Mouse (Mus musculus) urinary bladder, postnatal 36 days (tissue): ENCODE measurements around the gene Slc5a11.

Experiments
- DNase-seq, 2 experiments: peaks; one replicate each; pipeline ENCODE4 v3.0.0; 2022; ENCODE audit warnings: low spot score in 2 of 2, mixed read lengths in 1 of 2

Gene Slc5a11

GRCm38 (mm10) chr7:123212316-123212715 is 2.3 kb upstream of the Slc5a11 start:
- DNase-seq = no peak

DNA sequence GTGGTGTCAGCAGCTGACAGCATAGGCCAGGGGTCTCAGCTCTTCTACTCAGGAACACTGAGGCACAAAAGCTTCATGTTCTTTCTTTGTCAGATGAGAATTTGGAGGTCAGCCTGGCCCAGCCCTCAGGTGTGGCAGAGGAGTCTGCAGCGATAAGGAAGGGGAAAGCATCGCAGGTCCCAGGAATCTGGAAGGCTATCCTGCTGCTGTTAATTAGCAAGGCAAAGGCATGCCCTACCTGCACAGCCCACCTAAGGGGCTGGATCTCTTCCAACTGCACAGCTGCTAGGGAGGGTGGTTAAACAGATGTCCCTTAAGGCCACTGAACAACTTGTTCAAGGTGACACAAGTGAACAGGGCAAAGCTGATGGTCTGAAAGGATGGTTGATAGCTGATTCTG is 558 bp downstream of the Slc5a11 start:
- DNase-seq = no peak

GRCm38 (mm10) chr7:123217448-123218354 is 3.1 kb downstream of the Slc5a11 start:
- DNase-seq = no peak

- no peak for DNase-seq
Measured at GRCm38 (mm10) chr7:123218620-123219019, 4.0 kb downstream of the Slc5a11 start.

DNA sequence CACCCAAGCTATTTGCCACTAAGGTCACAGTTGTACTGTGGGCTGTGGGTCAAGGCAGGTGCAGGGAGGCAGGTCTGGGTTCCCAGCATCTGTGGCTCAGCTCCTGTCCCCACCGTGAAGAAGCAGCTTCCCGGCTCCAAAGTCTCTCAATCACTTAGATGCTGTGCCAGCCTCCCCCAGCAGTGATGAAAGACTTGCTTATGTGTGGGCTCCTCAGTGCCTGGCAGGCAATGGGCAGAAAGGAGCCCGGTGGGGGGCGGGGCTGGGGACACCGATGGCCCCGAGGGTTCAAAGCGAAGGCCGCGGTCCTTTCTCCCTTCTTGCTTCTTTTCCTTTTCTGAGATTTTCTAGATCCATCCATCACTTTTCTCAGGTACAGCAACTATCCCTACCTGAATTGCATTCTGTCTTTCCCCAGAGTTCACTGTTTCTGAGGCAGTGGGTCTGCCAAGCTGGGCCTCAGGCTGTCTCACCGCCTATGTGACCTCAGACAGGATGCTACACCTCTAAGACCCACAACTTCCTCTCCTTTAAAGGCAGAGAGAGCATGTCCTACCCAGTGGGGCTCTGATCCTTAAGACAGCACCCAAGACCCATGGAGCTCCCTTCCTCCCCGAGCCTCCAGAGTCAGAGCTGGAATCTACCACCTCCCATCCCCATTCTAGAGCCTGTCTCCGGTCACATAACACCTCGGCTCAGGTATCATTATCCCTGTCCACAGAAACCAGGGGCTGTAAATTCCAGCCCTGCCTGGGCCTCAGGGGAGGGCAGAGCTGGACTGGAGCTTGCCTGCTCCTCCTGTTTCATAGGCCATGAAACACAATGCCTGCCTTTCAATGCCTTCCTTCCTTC is 5.4 kb downstream of the Slc5a11 start:
- DNase-seq = no peak

GRCm38 (mm10) chr7:123220633-123220942 is 6.0 kb downstream of the Slc5a11 start:
- DNase-seq = no peak

DNA sequence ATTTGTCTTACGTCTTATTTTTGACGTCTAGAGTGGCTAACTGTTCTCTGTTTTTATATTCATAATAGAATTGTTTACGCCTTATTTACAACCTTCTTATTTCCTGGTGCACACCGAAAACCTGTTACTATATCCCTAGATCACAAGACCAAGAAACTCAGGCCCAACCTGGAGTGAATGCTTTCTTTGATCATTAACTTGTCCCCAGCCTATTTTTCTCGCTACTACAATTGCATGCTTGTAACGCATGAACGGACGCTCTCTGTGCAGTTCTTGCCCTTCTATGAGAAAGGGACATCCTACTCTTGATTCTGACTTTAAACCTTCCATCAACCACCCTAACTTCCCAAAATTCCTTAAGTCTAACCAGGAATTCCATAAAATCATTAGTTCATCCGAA is 9.5 kb downstream of the Slc5a11 start:
- no peak for DNase-seq

GRCm38 (mm10) chr7:123225159-123225558 is 10.6 kb downstream of the Slc5a11 start:
- no peak for DNase-seq

DNA sequence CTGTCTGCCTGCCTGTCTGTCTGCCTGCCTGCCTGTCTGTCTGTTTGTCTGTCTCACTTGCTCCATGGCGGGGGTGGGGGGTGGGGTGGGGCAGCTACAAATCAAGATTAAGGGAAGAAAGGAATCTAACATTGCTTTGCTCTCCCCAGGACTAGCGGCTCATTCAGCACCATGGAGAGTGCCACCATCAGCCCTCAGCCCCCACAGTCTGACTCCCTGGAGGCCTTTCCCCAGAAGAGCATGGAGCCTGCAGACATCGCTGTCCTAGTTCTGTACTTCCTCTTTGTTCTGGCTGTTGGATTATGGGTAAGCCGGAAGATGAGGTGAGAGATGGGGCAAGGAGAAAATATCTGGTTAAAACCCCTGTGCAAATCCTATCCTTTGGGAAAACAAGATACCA is 20.9 kb downstream of the Slc5a11 start:
- no peak for DNase-seq

DNA sequence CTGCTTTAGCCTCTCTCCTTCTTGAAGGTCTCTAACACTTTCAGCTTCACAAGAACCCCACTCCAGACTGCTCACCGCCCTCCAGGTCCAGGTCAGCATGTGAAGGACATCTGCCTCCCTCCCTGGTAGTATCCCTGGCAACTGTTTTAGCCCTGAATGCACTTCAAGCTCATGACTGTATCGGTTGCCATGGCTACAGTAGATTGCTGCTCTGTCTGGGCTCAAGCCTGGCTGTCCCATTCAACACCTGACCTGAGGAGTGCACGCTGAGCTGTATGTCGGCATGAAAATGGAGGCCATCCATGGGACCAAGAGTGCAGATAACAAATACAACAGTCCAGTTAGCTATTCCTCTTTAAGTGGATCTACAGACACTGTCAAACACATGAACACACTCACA is 24.0 kb downstream of the Slc5a11 start:
- no peak for DNase-seq

DNA sequence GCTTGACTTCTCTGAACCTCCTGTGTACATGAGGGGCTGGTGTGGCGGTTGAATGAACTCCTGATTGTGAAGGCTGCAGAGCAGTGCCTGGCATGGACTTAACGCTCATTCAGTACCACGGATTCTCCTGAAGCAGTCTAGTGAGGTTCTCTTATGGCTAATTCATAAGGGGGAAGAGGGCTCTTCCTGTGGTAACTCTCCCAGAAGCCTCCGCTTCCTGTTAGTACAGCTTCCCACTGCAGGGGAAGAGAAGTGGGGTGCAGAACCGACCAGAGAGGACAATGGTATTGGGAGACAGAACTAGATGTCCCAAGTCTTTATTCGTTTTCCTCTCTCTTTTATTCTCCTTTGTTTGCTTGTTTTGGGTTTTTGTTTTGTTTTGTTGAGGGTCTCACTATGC is 25.5 kb downstream of the Slc5a11 start:
- DNase-seq = no peak

- DNase-seq = no peak
Measured at GRCm38 (mm10) chr7:123242241-123242640, 27.7 kb downstream of the Slc5a11 start.

DNA sequence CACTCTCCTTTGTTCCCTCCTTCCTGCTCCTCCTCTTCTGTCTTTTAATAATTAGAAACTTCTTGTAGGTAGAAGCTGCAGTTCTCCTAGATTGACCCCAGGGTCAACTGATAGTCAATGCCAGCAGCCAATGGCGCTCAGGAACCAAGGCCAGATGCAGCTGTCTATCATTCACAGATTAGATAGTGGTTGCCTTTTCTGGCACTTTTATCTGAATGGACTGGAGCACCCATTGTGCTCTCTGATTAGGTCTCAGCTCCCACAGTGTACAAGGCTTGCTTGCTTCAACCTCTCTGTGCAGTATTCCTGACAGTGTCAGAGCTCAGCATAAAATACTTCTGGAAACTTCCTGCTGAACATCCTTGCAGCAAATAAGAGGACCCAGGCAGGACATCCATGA is 30.3 kb downstream of the Slc5a11 start:
- DNase-seq = no peak

DNA sequence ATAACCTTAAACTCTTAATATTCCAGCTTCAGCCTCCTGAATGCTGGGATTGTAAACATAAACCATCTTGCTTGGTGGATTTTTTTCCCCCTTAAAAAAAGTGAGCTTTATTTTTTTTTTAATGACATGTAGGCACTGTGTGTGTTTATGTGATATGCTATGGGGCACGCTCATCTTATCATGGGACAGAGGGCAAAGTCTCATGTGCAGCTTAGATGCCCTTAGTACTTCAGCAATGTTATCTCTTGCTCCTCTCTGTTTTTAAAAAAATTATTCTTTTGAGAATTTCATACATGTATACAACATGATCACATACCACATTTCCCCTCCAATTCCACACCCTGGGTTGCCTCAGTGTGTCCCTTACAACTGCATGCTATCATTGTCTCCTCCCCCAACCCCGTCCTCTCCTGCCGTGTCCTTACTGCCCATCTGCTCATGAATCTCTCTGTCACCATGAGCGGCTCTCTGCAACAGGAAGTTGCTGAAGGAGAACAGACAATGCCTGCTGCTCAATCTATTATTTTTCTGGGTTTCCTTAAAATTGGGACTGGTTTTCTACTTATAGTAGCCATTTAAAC is 32.0 kb downstream of the Slc5a11 start:
- DNase-seq = no peak

- DNase-seq = no peak
Measured at GRCm38 (mm10) chr7:123248166-123248565, 33.6 kb downstream of the Slc5a11 start.

DNA sequence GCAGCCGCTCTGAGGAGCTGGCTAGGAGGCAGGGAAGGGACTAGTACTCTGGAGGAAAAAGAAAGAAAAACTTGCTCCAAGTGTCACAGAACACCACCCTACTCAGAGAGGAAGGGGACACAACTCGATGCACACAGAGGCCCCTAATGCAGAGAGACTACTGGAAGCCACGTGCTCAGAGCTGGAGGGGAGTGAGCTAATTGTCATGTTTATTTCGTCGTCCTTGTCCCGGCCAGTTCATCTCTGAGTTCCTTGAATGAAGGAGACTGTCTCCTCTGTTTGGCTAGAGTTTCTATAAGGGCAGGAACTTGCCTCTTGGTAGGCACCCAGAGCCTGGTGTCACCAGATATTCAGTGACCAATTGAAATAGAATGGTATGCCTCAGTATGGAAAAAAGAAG is 36.8 kb downstream of the Slc5a11 start:
- DNase-seq = no peak

DNA sequence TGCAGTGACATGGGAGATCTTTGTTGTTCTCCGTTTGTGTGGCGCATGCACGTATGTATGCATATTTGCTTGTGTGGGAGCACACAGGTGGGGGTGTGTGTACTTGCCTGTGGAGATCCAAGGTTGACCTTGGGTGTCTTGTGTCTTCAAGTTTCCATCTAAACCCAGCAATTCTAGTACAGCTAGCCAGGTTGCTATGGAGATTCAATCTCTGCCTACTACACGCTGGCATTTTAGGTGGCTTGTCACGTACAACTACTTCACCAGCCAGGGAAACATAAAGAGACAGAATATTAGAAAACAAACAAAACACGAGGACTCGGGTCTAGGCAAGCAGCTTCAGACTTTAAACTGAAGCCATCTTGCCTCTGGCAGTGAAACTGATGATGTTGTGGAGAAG is 38.8 kb downstream of the Slc5a11 start:
- DNase-seq = no peak

DNA sequence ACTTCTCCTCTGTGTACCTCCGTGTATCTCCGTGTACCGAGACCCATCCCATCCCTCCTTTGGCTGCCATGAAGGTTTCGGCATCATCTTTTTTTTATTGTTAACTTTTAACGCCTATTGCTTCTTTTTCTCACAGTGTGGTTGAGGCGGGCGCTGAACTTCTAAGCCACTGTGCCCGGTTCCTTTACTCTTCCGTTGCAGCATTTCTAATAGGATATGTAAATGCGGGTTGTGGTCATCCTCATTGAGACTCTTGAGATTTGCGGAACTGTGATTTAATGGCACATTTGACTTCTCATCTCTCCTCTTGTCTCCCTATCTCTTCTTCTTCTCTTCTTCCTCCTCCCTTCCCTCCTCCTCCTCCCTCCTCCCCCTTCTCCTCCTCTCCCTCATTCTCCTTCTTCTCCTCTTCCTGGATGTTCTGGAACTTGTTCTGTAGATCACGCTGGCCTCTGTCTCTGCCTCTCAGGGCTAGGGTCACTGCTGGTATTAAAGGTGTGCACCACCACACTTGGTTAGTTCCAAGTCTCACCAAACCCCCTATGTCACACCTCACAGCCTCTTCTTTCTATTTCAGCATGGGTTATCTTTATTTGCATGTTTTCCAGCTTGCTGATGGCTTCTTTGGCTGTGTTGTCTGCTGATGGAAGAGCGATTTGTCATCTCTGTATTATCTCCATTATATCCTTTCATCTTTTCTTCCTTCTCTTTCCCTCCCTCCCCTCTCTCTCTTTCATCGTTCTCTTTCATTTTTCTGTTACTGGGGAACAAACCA is 39.8 kb downstream of the Slc5a11 start:
- no peak for DNase-seq

GRCm38 (mm10) chr7:123258103-123258502 is 43.5 kb downstream of the Slc5a11 start:
- no peak for DNase-seq

DNA sequence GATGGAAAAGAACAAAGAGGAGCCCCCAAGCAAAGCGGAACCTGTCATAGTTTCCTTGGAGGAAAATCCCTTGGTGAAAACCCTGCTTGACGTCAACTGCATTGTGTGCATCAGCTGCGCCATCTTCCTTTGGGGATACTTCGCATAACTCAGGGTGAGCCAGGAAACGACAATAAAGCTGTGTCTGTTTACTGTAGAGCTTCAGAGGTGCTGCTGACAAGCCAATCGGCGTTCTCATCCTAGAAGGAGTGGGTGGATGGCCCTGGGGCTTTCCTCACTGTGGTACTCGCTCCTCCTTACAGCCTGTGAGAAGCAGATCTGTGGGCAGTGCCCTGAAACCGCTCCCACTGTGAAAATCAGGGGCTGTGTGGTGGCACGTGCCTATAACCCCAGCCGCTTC is 58.5 kb downstream of the Slc5a11 start:
- DNase-seq = no peak

- no peak for DNase-seq
Measured at GRCm38 (mm10) chr7:123276568-123276967, 62.0 kb downstream of the Slc5a11 start.

DNA sequence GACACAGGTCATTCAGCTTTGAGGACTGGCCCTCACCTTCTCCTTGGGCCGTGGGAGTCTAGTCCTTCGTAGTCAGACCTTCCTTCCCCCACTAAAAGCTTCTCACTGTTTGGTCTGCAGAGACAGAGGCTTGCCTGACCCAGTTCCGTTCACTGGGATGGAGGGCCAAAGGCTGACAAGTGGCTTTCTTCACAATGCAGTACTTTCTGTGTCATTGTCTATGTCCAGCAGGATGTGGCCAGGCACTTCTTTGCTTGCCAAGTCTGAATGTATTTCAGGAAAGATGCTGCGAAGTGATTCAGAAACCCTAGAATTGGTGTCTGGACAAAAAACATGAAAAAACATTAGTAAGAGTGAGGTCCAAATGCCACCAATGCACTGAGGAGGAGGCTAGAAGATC is 65.2 kb downstream of the Slc5a11 start:
- no peak for DNase-seq
